Mouse (Mus musculus) embryonic facial prominence, embryonic 11.5 days (tissue): ENCODE data around the gene Lnpep. TPM values are rescaled to one million over a fixed set of nuclear protein-coding genes. Genes with fewer than 3 reads are reported as not detected.

Experiments
- ATAC-seq: fragments of 200-750 bp; cut with Nextera tagmentation; replicated peaks from 2 replicates; pipeline ENCODE4 v1.8.0; 2017; ENCODE audit warnings: low read depth; ENCODE audit not compliant: insufficient number of reproducible peaks, low FRiP score, low TSS enrichment
- DNase-seq: peaks from one replicate; pipeline ENCODE4 v3.0.0-alpha.2; 2015; ENCODE audit warnings: low spot score
- H3K27ac ChIP-seq: fragments of 300-500 bp; sonication (generic); replicated peaks from 2 replicates; pipeline ENCODE4 v1.5.1; 2014; ENCODE audit warnings: mild to moderate bottlenecking, low read depth, low read length, control low read depth
- H3K27me3 ChIP-seq: fragments of 300-500 bp; sonication (generic); 2 replicates; pipeline ENCODE4 v1.6.1; 2014; ENCODE audit warnings: mild to moderate bottlenecking, low read length, moderate library complexity, mixed read lengths; ENCODE audit not compliant: control insufficient read depth, insufficient read depth
- H3K36me3 ChIP-seq: fragments of 300-500 bp; sonication (generic); replicated peaks from 2 replicates; pipeline ENCODE4 v1.6.1; 2014; ENCODE audit warnings: low read depth, mild to moderate bottlenecking, low read length, moderate library complexity, mixed read lengths; ENCODE audit not compliant: control insufficient read depth, insufficient read depth
- H3K4me1 ChIP-seq: fragments of 300-500 bp; sonication (generic); 2 replicates; pipeline ENCODE4 v1.6.1; 2014; ENCODE audit warnings: low read length, mixed read lengths; ENCODE audit not compliant: control insufficient read depth, insufficient read depth
- H3K4me2 ChIP-seq: fragments of 300-500 bp; sonication (generic); 2 replicates; pipeline ENCODE4 v1.6.1; 2014; ENCODE audit warnings: low read depth, mild to moderate bottlenecking, control low read depth, low read length, moderate library complexity
- H3K4me3 ChIP-seq: fragments of 300-500 bp; sonication (generic); 2 replicates; pipeline ENCODE4 v1.5.1; 2014; ENCODE audit warnings: low read depth, low read length, control low read depth
- H3K9ac ChIP-seq: fragments of 300-500 bp; sonication (generic); replicated peaks from 2 replicates; pipeline ENCODE4 v1.6.1; 2014; ENCODE audit warnings: mild to moderate bottlenecking, control low read depth, low read length
- H3K9me3 ChIP-seq: fragments of 300-500 bp; sonication (generic); replicated peaks from 2 replicates; pipeline ENCODE4 v1.6.1; 2016; ENCODE audit warnings: mild to moderate bottlenecking, low read length, inconsistent platforms, mixed read lengths; ENCODE audit not compliant: control insufficient read depth
- WGBS: fragments of 180-500 bp; shearing (Covaris S2); extraction: QIAGEN DNeasy Blood & Tissue Kit; methylation state at CpG from one replicate; pipeline ENCODE4 v1.1.7; 2014; 5-methylcytosine and 5-hydroxymethylcytosine counted together
- polyA plus RNA-seq: library from polyadenylated mRNA; unstranded; fragments of >200 nt; fragmentation: Nextera tagmentation; extraction: Ambion mirVana; gene quantifications from 2 replicates; pipeline ENCODE4 v1.2.1, GENCODE M21; 2014

Lnpep gene
- polyA plus RNA-seq, 1 experiment from 2014 or later: 5.5 TPM

- Histone ChIP-seq H3K27ac (no peak overlapping the region), H3K4me2 (no peak overlapping the region)
- DNase-seq: no peak
These were observed 2.3 kb downstream of the Lnpep start for GRCm38 (mm10) chr17:17622576-17622975.

GRCm38 (mm10) chr17:17621586-17621985, 3.3 kb downstream of the Lnpep start:
- 73% methylated on average over 3 of the region's 3 CpGs for WGBS
- ATAC-seq: no peak
- no peak overlapping the region for H3K27ac ChIP-seq

More at GRCm38 (mm10) chr17:17622576-17622975, 2.3 kb downstream of the Lnpep start:
- 94% methylated on average over 1 of the region's 1 CpGs for WGBS
- no peaks in the 10 kb centered on the region for H3K4me1 ChIP-seq
- H3K9me3 ChIP-seq: no peaks in the 10 kb centered on the region
- no peaks in the 10 kb centered on the region for H3K36me3 ChIP-seq
- no peak overlapping the region for H3K4me3 ChIP-seq
- no peak for ATAC-seq
- H3K27me3 ChIP-seq: no peaks in the 10 kb centered on the region
- no peak overlapping the region for H3K9ac ChIP-seq

GRCm38 (mm10) chr17:17618463-17618862, 6.4 kb downstream of the Lnpep start:
- H3K36me3 ChIP-seq: no peaks in the 10 kb centered on the region
- H3K4me2 ChIP-seq: no peak overlapping the region
- ATAC-seq: no peak
- no peaks in the 10 kb centered on the region for H3K27me3 ChIP-seq
- no peak overlapping the region for H3K27ac ChIP-seq
- no peak overlapping the region for H3K4me3 ChIP-seq
- WGBS: 60% methylated on average over 1 of the region's 1 CpGs
- no peaks in the 10 kb centered on the region for H3K9me3 ChIP-seq
- H3K9ac ChIP-seq: no peak overlapping the region
- DNase-seq: no peak
- no peaks in the 10 kb centered on the region for H3K4me1 ChIP-seq

More at GRCm38 (mm10) chr17:17621586-17621985, 3.3 kb downstream of the Lnpep start:
- Histone ChIP-seq H3K4me2 (no peak overlapping the region), H3K9me3 (no peaks in the 10 kb centered on the region), H3K4me1 (no peaks in the 10 kb centered on the region), H3K27me3 (no peaks in the 10 kb centered on the region), H3K36me3 (no peaks in the 10 kb centered on the region), H3K9ac (no peak overlapping the region), H3K4me3 (no peak overlapping the region)
- no peak for DNase-seq

- WGBS: 91% methylated on average over 4 of the region's 4 CpGs
- no peak overlapping the region for H3K4me2 ChIP-seq
- no peaks in the 10 kb centered on the region for H3K27me3 ChIP-seq
These were observed 7.2 kb downstream of the Lnpep start for GRCm38 (mm10) chr17:17617440-17618204.

GRCm38 (mm10) chr17:17612336-17612735, 12.5 kb downstream of the Lnpep start:
- Histone ChIP-seq H3K4me3 (no peak overlapping the region), H3K9ac (no peak overlapping the region), H3K27me3 (no peaks in the 10 kb centered on the region), H3K36me3 (no peaks in the 10 kb centered on the region), H3K4me2 (no peak overlapping the region), H3K4me1 (no peaks in the 10 kb centered on the region), H3K9me3 (no peaks in the 10 kb centered on the region), H3K27ac (no peak overlapping the region)
- DNase-seq (no peak), ATAC-seq (no peak)
- 93% methylated on average over 2 of the region's 2 CpGs for WGBS

More at GRCm38 (mm10) chr17:17617440-17618204, 7.2 kb downstream of the Lnpep start:
- H3K27ac ChIP-seq: no peak overlapping the region
- DNase-seq (no peak), ATAC-seq (no peak; the same call in 1 of the 2 replicates)
- H3K4me3 ChIP-seq: no peak overlapping the region
- H3K4me1 ChIP-seq: no peaks in the 10 kb centered on the region
- H3K36me3 ChIP-seq: no peaks in the 10 kb centered on the region
- no peaks in the 10 kb centered on the region for H3K9me3 ChIP-seq
- no peak overlapping the region for H3K9ac ChIP-seq

- H3K4me1 ChIP-seq: no peaks in the 10 kb centered on the region
- WGBS: 71% methylated on average over 3 of the region's 3 CpGs
- H3K9ac ChIP-seq: no peak overlapping the region
- H3K4me2 ChIP-seq: no peak overlapping the region
- H3K27ac ChIP-seq: no peak overlapping the region
- no peak for ATAC-seq
- H3K27me3 ChIP-seq: no peaks in the 10 kb centered on the region
- DNase-seq: no peak
- no peaks in the 10 kb centered on the region for H3K9me3 ChIP-seq
- no peak overlapping the region for H3K4me3 ChIP-seq
- H3K36me3 ChIP-seq: no peaks in the 10 kb centered on the region
These were observed 15.3 kb downstream of the Lnpep start for GRCm38 (mm10) chr17:17609523-17609922.

GRCm38 (mm10) chr17:17608416-17608988, 16.3 kb downstream of the Lnpep start:
- Histone ChIP-seq H3K4me2 (no peak overlapping the region), H3K9ac (no peak overlapping the region), H3K4me1 (no peaks in the 10 kb centered on the region), H3K36me3 (no peaks in the 10 kb centered on the region), H3K9me3 (no peaks in the 10 kb centered on the region), H3K27me3 (no peaks in the 10 kb centered on the region), H3K27ac (no peak overlapping the region), H3K4me3 (no peak overlapping the region)
- 88% methylated on average over 5 of the region's 5 CpGs for WGBS
- DNase-seq (no peak), ATAC-seq (no peak)

GRCm38 (mm10) chr17:17604554-17604953, 20.3 kb downstream of the Lnpep start:
- Histone ChIP-seq H3K9ac (no peak overlapping the region), H3K36me3 (no peaks in the 10 kb centered on the region), H3K4me2 (no peak overlapping the region), H3K27me3 (no peaks in the 10 kb centered on the region), H3K9me3 (no peaks in the 10 kb centered on the region), H3K4me3 (no peak overlapping the region), H3K4me1 (no peaks in the 10 kb centered on the region), H3K27ac (no peak overlapping the region)
- 82% methylated on average over 2 of the region's 2 CpGs for WGBS
- ATAC-seq (no peak), DNase-seq (no peak)
